Mouse (Mus musculus) embryonic fibroblast, embryonic 13.5 days (primary cell): ENCODE measurements around the gene Pdzrn4.

Source experiments
- CTCF ChIP-seq: IDR thresholded peaks from 2 replicates; pipeline ENCODE4 v1.5.1; 2011; ENCODE audit warnings: mild to moderate bottlenecking, control low read depth, low read length, moderate library complexity, borderline replicate concordance; ENCODE audit not compliant: insufficient read depth
- POLR2A ChIP-seq: IDR thresholded peaks from 2 replicates; pipeline ENCODE4 v1.6.1; 2011; ENCODE audit warnings: low read depth, mild to moderate bottlenecking, control low read depth, low read length, moderate library complexity

DNA sequence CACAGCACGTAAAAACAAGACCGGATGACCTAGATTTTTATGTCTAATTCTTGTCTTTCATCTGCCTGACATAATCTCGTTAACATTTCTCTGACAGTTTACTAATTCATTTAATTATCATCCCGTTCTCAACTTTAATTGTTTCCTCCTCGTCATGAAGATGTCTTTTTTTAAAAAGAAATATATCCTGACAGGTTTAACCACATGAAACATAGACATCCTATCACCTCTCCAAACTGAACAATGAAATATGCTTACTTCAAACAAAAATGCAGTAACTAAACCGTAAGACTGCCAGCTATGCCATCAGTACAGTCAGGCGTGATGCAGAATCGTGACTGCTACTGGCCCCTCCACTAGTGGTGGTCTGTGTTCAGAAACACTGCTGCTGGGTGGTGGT, 362.3 kb downstream of the Pdzrn4 start:
- TF ChIP-seq CTCF = no peak
- TF ChIP-seq POLR2A = no peak
